Mouse (Mus musculus) midbrain, embryonic 16.5 days (tissue): ENCODE results near the gene Rcc2. TPM values are rescaled to one million over a fixed set of nuclear protein-coding genes. Genes with fewer than 3 reads are reported as not detected.

ENCODE experiments used
- microRNA-seq: library from miRNA; unstranded; fragments of <30 nt; microRNA quantifications from one replicate; pipeline ENCODE4, GENCODE M21; 2017
- polyA plus RNA-seq: library from polyadenylated mRNA; unstranded; fragments of >200 nt; fragmentation: Nextera tagmentation; extraction: Ambion mirVana; gene quantifications from 2 replicates; pipeline ENCODE4 v1.2.1, GENCODE M21; 2015

The Rcc2 gene
- polyA plus RNA-seq, 1 experiment from 2014 or later, result 9.7 TPM

Small RNA genes lying within 50 kb of the gene (microRNA-seq; reads per million reads assigned to microRNA genes)
- gene Gm23045 (not detected), gene Gm25951 (not detected)

Other genes with a start within 250 kb of the Rcc2 start
- 24.5 and 27.8 TPM in 2 replicates for gene Arhgef10l, start 34.5 kb upstream of the Rcc2 start, polyA plus RNA-seq
- gene Padi6, start 42.1 kb downstream of the Rcc2 start, polyA plus RNA-seq, result not detected in 2 replicates
- gene Padi4, start 73.7 kb downstream of the Rcc2 start, polyA plus RNA-seq, result 0.20 and 0.25 TPM in 2 replicates
- gene Padi3, start 110.1 kb downstream of the Rcc2 start, polyA plus RNA-seq, result not detected in 2 replicates
- 0.07 and 0.09 TPM in 2 replicates for gene Padi1, start 145.2 kb downstream of the Rcc2 start, polyA plus RNA-seq
- 2.4 and 2.8 TPM in 2 replicates for gene Padi2, start 205.8 kb downstream of the Rcc2 start, polyA plus RNA-seq